In genomic region chr17:87780164-87780563, GRCm38 (mm10) we compare ENCODE assay signal across 12 mouse cellular contexts. TPM values are rescaled to one million over a fixed set of nuclear protein-coding genes. Genes with fewer than 3 reads are reported as not detected.
"Had no signal": no experiment of that assay in that cellular context is flagged by ENCODE, and none has a peak within 500 bp of the region (broad histone marks: within the 10 kb centered on the region; RNA-seq: fewer than 3 reads in every experiment).

No protein-coding gene starts in this region.

- H3K9me3 ChIP-seq: intestine, embryonic 15.5 days; kidney, embryonic 15.5 days; limb, embryonic 15.5 days; liver, embryonic 12.5 days; midbrain, embryonic 13.5 days had no signal

- H3K27ac ChIP-seq: intestine, embryonic 15.5 days; kidney, embryonic 15.5 days; limb, embryonic 15.5 days; liver, embryonic 12.5 days; midbrain, embryonic 13.5 days had no signal

- H3K4me1 ChIP-seq: intestine, embryonic 15.5 days; kidney, embryonic 15.5 days; limb, embryonic 15.5 days; liver, embryonic 12.5 days; midbrain, embryonic 13.5 days had no signal

- H3K9ac ChIP-seq: intestine, embryonic 15.5 days; kidney, embryonic 15.5 days; limb, embryonic 15.5 days; liver, embryonic 12.5 days; lung, embryonic 14.5 days; midbrain, embryonic 13.5 days had no signal

- H3K27me3 ChIP-seq: kidney, embryonic 15.5 days; limb, embryonic 15.5 days; liver, embryonic 12.5 days; midbrain, embryonic 13.5 days had no signal

- ATAC-seq: intestine, embryonic 15.5 days; liver, embryonic 12.5 days; midbrain, embryonic 13.5 days had no signal

- H3K4me2 ChIP-seq: intestine, embryonic 15.5 days; kidney, embryonic 15.5 days; limb, embryonic 15.5 days; liver, embryonic 12.5 days; lung, embryonic 14.5 days; midbrain, embryonic 13.5 days had no signal

- DNase-seq: kidney, adult 18-20 months; kidney, postnatal 14 days; layer of hippocampus, postnatal 36 days; lung, embryonic 14.5 days; right cerebral cortex, postnatal 14 days; thymus, postnatal 4 days had no signal

- H3K4me3 ChIP-seq: intestine, embryonic 15.5 days; kidney, embryonic 15.5 days; limb, embryonic 15.5 days; liver, embryonic 12.5 days; midbrain, embryonic 13.5 days had no signal

- H3K36me3 ChIP-seq: intestine, embryonic 15.5 days; kidney, embryonic 15.5 days; limb, embryonic 15.5 days; liver, embryonic 12.5 days; midbrain, embryonic 13.5 days had no signal

RNA-seq across cellular contexts. Expression of gene Kcnk12, which starts 17.6 kb away (rescaled TPM):
- polyA plus RNA-seq: intestine, embryonic 15.5 days; kidney, embryonic 15.5 days; limb, embryonic 15.5 days; lung, embryonic 14.5 days; stomach, embryonic 16.5 days had no signal
